Mouse (Mus musculus) heart, adult 2 months (tissue): Measurements from ENCODE around the gene Krtap5-1. TPM values are rescaled to one million over a fixed set of nuclear protein-coding genes. Genes with fewer than 3 reads are reported as not detected.
"Not testable (repeated sequence)": the region's sequence is repeated elsewhere in the genome, so short reads cannot be mapped to it uniquely, and the experiment has no call there.

ENCODE experiments used
- DNase-seq, 2 experiments: peaks; one replicate each; pipeline ENCODE4 v3.0.0; 2021
- H3K27ac ChIP-seq: fragments of 200-600 bp; 2 replicates; pipeline ENCODE4 v1.8.1; 2022
- H3K27me3 ChIP-seq: fragments of 200-500 bp; 2 replicates; pipeline ENCODE4 v1.6.1; 2012; ENCODE audit warnings: mild to moderate bottlenecking, low read length, inconsistent platforms, mixed read lengths; ENCODE audit not compliant: control insufficient read depth, insufficient read depth
- H3K36me3 ChIP-seq: fragments of 200-500 bp; 2 replicates; pipeline ENCODE4 v1.6.1; 2012; ENCODE audit warnings: low read length, inconsistent platforms; ENCODE audit not compliant: control insufficient read depth, insufficient read depth
- H3K4me1 ChIP-seq: fragments of 200-500 bp; 2 replicates; pipeline ENCODE4 v1.6.1; 2011; ENCODE audit warnings: low read length; ENCODE audit not compliant: control insufficient read depth, insufficient read depth
- H3K4me3 ChIP-seq: fragments of 200-600 bp; 2 replicates; pipeline ENCODE4 v1.8.1; 2022
- H3K79me2 ChIP-seq: fragments of 200-500 bp; replicated peaks from 2 replicates; pipeline ENCODE4 v1.6.1; 2012; ENCODE audit warnings: mild to moderate bottlenecking, inconsistent platforms, low read length, moderate library complexity, mixed read lengths; ENCODE audit not compliant: control insufficient read depth, insufficient read depth
- H3K9ac ChIP-seq: fragments of 200-500 bp; 2 replicates; pipeline ENCODE4 v1.6.1; 2012; ENCODE audit warnings: low read depth, mild to moderate bottlenecking, control low read depth, inconsistent platforms, low read length, mixed read lengths
- CTCF ChIP-seq: fragments of 200-600 bp; IDR thresholded peaks from 2 replicates; pipeline ENCODE4 v1.8.1; 2022; ENCODE audit warnings: antibody characterized with exemption, mild to moderate bottlenecking, moderate library complexity
- EP300 ChIP-seq: fragments of 200-500 bp; IDR thresholded peaks from 2 replicates; pipeline ENCODE4 v1.6.1; 2011; ENCODE audit warnings: low read depth, low read length, control low read depth; ENCODE audit not compliant: insufficient read depth
- POLR2A ChIP-seq: fragments of 200-500 bp; IDR thresholded peaks from 2 replicates; pipeline ENCODE4 v1.6.1; 2011; ENCODE audit warnings: mild to moderate bottlenecking, low read depth, low read length, control low read depth; ENCODE audit not compliant: insufficient read depth
- WGBS: fragments of 180-500 bp; shearing (Covaris S2); methylation state at CpG from one replicate; pipeline ENCODE4 v1.1.7; 2018; 5-methylcytosine and 5-hydroxymethylcytosine counted together
- intact Hi-C: fragments of 180-260 bp; cut with DNase I; formaldehyde crosslinking; loops from one replicate; pipeline ENCODE4 v1.15.1; 2025
- long read RNA-seq: library from polyadenylated mRNA; stranded (forward); transcript quantifications from one replicate; pipeline ENCODE4 v2.0.0, GENCODE M21; 2021
- polyA plus RNA-seq: library from polyadenylated mRNA; depleted of rRNA; stranded (reverse); fragments of >200 nt; gene quantifications from 2 replicates; pipeline ENCODE4 v1.2.3, GENCODE M21; 2012; rRNA removed
- total RNA-seq, 2 experiments: library from RNA; stranded (reverse); gene quantifications; 2 replicates each; pipeline ENCODE4 v1.2.3; 2021

Krtap5-1 gene
- total RNA-seq (not detected), polyA plus RNA-seq (not detected in 2 replicates)
- long read RNA-seq = 0 reads

GRCm38 (mm10) chr7:142297018-142297417 lies at the start of gene Krtap5-1:
TSS of gene Krtap5-1 (minus strand) at chr7:142297118.
- H3K9ac ChIP-seq, H3K27me3 ChIP-seq, H3K79me2 ChIP-seq, H3K4me1 ChIP-seq, H3K36me3 ChIP-seq, DNase-seq, H3K4me3 ChIP-seq, H3K27ac ChIP-seq, intact Hi-C loops: not testable (repeated sequence)

GRCm38 (mm10) chr7:142342247-142342640 lies 45.3 kb upstream of the Krtap5-1 start:
- DNase-seq = no peak
- Histone ChIP-seq H3K79me2 (no peaks in the 10 kb centered on the region), H3K9ac (no peak overlapping the region), H3K4me1 (no peaks in the 10 kb centered on the region), H3K36me3 (no peaks in the 10 kb centered on the region), H3K27ac (no peak overlapping the region), H3K4me3 (no peak overlapping the region), H3K27me3 (no peaks in the 10 kb centered on the region)
- TF ChIP-seq CTCF (no peak), EP300 (no peak), POLR2A (no peak)
- 51% methylated on average over 3 of the region's 3 CpGs for WGBS
- intact Hi-C loops = no loop called here

GRCm38 (mm10) chr7:142341564-142342246 lies 44.8 kb upstream of the Krtap5-1 start:
- H3K9ac ChIP-seq = no peak overlapping the region

GRCm38 (mm10) chr7:142340269-142340970 lies 43.5 kb upstream of the Krtap5-1 start:
- intact Hi-C loops = no loop called here
- TF ChIP-seq EP300 (no peak), CTCF (no peak), POLR2A (no peak)
- Histone ChIP-seq H3K27me3 (no peaks in the 10 kb centered on the region), H3K9ac (no peak overlapping the region), H3K4me3 (no peak overlapping the region), H3K79me2 (no peaks in the 10 kb centered on the region), H3K4me1 (no peaks in the 10 kb centered on the region), H3K36me3 (no peaks in the 10 kb centered on the region), H3K27ac (no peak overlapping the region)
- DNase-seq = peak in 1 of 2 experiments; percentile 37
- 71% methylated on average over 10 of the region's 10 CpGs for WGBS

More at GRCm38 (mm10) chr7:142341564-142342246, 44.8 kb upstream of the Krtap5-1 start:
- TF ChIP-seq CTCF (no peak), EP300 (no peak), POLR2A (no peak)
- intact Hi-C loops = no loop called here
- DNase-seq = no peak
- H3K4me3 ChIP-seq = no peak overlapping the region
- H3K27me3 ChIP-seq = no peaks in the 10 kb centered on the region
- H3K79me2 ChIP-seq = no peaks in the 10 kb centered on the region
- no peaks in the 10 kb centered on the region for H3K4me1 ChIP-seq
- H3K36me3 ChIP-seq = no peaks in the 10 kb centered on the region
- H3K27ac ChIP-seq = no peak overlapping the region
- 84% methylated on average over 10 of the region's 10 CpGs for WGBS

GRCm38 (mm10) chr7:142335151-142335550 lies 38.2 kb upstream of the Krtap5-1 start:
- no peak for DNase-seq
- Histone ChIP-seq H3K9ac (no peak overlapping the region), H3K36me3 (no peaks in the 10 kb centered on the region), H3K4me3 (no peak overlapping the region), H3K27me3 (no peaks in the 10 kb centered on the region), H3K79me2 (no peaks in the 10 kb centered on the region), H3K4me1 (peaks cover 10% of the 10 kb centered on the region), H3K27ac (no peak overlapping the region)
- WGBS = 84% methylated on average over 8 of the region's 8 CpGs
- intact Hi-C loops = loop anchor here (2.0 kb wide), 4 partner anchors 18 to 164 kb away; partner anchors contain the start of genes Ifitm10 and Tnnt3
- TF ChIP-seq POLR2A (no peak), EP300 (no peak), CTCF (no peak)

GRCm38 (mm10) chr7:142334246-142334645 lies 37.3 kb upstream of the Krtap5-1 start:
- intact Hi-C loops = loop anchor here (1.0 to 5.0 kb wide), 9 partner anchors 17 to 338 kb away; partner anchors contain the start of genes Ctsd, Ifitm10 and Tnnt3
- DNase-seq = peak; percentile 81 to 90
- TF ChIP-seq POLR2A (no peak), CTCF (peak; percentile 97), EP300 (peak; percentile 92)
- no peaks in the 10 kb centered on the region for H3K27me3 ChIP-seq
- WGBS = 3% methylated on average over 3 of the region's 3 CpGs
- no peak overlapping the region for H3K4me3 ChIP-seq
- no peaks in the 10 kb centered on the region for H3K79me2 ChIP-seq
- no peaks in the 10 kb centered on the region for H3K36me3 ChIP-seq
- H3K4me1 ChIP-seq = peaks cover 13% of the 10 kb centered on the region
- no peak overlapping the region for H3K9ac ChIP-seq
- H3K27ac ChIP-seq = no peak overlapping the region

- H3K79me2 ChIP-seq, H3K36me3 ChIP-seq, H3K4me3 ChIP-seq, H3K9ac ChIP-seq, H3K27ac ChIP-seq, H3K27me3 ChIP-seq, DNase-seq: not testable (repeated sequence)
- 96% methylated on average over 6 of the region's 9 CpGs for WGBS
- intact Hi-C loops = loop anchor here (5.0 kb wide), 3 partner anchors 55 to 340 kb away; partner anchors contain the start of gene Ctsd
- H3K4me1 ChIP-seq = peaks cover 13% of the 10 kb centered on the region
Observed at GRCm38 (mm10) chr7:142332741-142333140, 35.8 kb upstream of the Krtap5-1 start.
